Mouse (Mus musculus) hindbrain, embryonic 14.5 days (tissue): Measurements from ENCODE around the gene Tbck. TPM values are rescaled to one million over a fixed set of nuclear protein-coding genes. Genes with fewer than 3 reads are reported as not detected.

Source experiments
- ATAC-seq: fragments of 200-750 bp; cut with Nextera tagmentation; 2 replicates; pipeline ENCODE4 v1.8.0; 2017; ENCODE audit warnings: moderate number of reproducible peaks, mild to moderate bottlenecking, moderate TSS enrichment, moderate library complexity; ENCODE audit not compliant: low FRiP score
- DNase-seq: peaks from one replicate; pipeline ENCODE4 v3.0.0-alpha.2; 2015; ENCODE audit warnings: low spot score
- H3K27ac ChIP-seq: fragments of 300-500 bp; sonication (generic); 2 replicates; pipeline ENCODE4 v1.5.1; 2014; ENCODE audit warnings: mild to moderate bottlenecking, moderate library complexity
- H3K27me3 ChIP-seq: fragments of 300-500 bp; sonication (generic); 2 replicates; pipeline ENCODE4 v1.6.1; 2014; ENCODE audit warnings: mild to moderate bottlenecking, low read length, mixed read lengths; ENCODE audit not compliant: control insufficient read depth, insufficient read depth
- H3K36me3 ChIP-seq: fragments of 300-500 bp; sonication (generic); replicated peaks from 2 replicates; pipeline ENCODE4 v1.6.1; 2014; ENCODE audit not compliant: control insufficient read depth, insufficient read depth
- H3K4me1 ChIP-seq: fragments of 300-500 bp; sonication (generic); replicated peaks from 2 replicates; pipeline ENCODE4 v1.6.1; 2014; ENCODE audit warnings: antibody characterized with exemption, low read length, mixed read lengths; ENCODE audit not compliant: control insufficient read depth, insufficient read depth
- H3K4me2 ChIP-seq: fragments of 300-500 bp; sonication (generic); replicated peaks from 2 replicates; pipeline ENCODE4 v1.6.1; 2014; ENCODE audit warnings: mild to moderate bottlenecking, moderate library complexity
- H3K4me3 ChIP-seq: fragments of 300-500 bp; sonication (generic); replicated peaks from 2 replicates; pipeline ENCODE4 v1.5.1; 2014; ENCODE audit warnings: mild to moderate bottlenecking, low read length
- H3K9ac ChIP-seq: fragments of 300-500 bp; sonication (generic); 2 replicates; pipeline ENCODE4 v1.6.1; 2014
- H3K9me3 ChIP-seq: fragments of 300-500 bp; sonication (generic); 2 replicates; pipeline ENCODE4 v1.6.1; 2016; ENCODE audit warnings: low read length; ENCODE audit not compliant: control insufficient read depth
- WGBS: fragments of 180-500 bp; shearing (Covaris S2); extraction: QIAGEN DNeasy Blood & Tissue Kit; methylation state at CpG from one replicate; pipeline ENCODE4 v1.1.7; 2014; 5-methylcytosine and 5-hydroxymethylcytosine counted together
- polyA plus RNA-seq: library from polyadenylated mRNA; unstranded; fragments of >200 nt; fragmentation: Nextera tagmentation; extraction: Ambion mirVana; gene quantifications from 2 replicates; pipeline ENCODE4 v1.2.1, GENCODE M21; 2014

Tbck gene
- polyA plus RNA-seq, 1 experiment from 2014 or later = 30.8 TPM

- Histone ChIP-seq H3K4me3 (no peak overlapping the region), H3K27me3 (no peaks in the 10 kb centered on the region), H3K36me3 (peaks cover 31% of the 10 kb centered on the region), H3K4me1 (peaks cover 1% of the 10 kb centered on the region), H3K4me2 (no peak overlapping the region), H3K9ac (no peak overlapping the region), H3K9me3 (no peaks in the 10 kb centered on the region), H3K27ac (no peak overlapping the region)
- DNase-seq (no peak), ATAC-seq (no peak)
- 92% methylated on average over 2 of the region's 2 CpGs for WGBS
Measured at GRCm38 (mm10) chr3:132677494-132677893, 6.5 kb upstream of the Tbck start.

- Histone ChIP-seq H3K27me3 (no peaks in the 10 kb centered on the region), H3K36me3 (peaks cover 19% of the 10 kb centered on the region), H3K4me1 (peaks cover 19% of the 10 kb centered on the region), H3K4me3 (peak within 1 kb of the TSS; percentile 76), H3K9me3 (no peaks in the 10 kb centered on the region), H3K4me2 (peak within 1 kb of the TSS; percentile 88), H3K27ac (peak within 1 kb of the TSS; percentile 86), H3K9ac (peak within 1 kb of the TSS; percentile 79)
- ATAC-seq = no peak; the same call in 1 of the 2 replicates
- 2% methylated on average over 27 of the region's 27 CpGs for WGBS
- DNase-seq = no peak
Measured at GRCm38 (mm10) chr3:132684231-132684928, 436 bp downstream of the Tbck start, which contains the start of gene Aimp1. Gene Aimp1 (minus strand): TSS chr3:132684370.

GRCm38 (mm10) chr3:132701368-132701767 lies 17.4 kb downstream of the Tbck start:
- Histone ChIP-seq H3K4me3 (no peak overlapping the region), H3K27me3 (no peaks in the 10 kb centered on the region), H3K4me2 (no peak overlapping the region), H3K4me1 (no peaks in the 10 kb centered on the region), H3K9me3 (no peaks in the 10 kb centered on the region), H3K36me3 (peaks cover 7% of the 10 kb centered on the region; the same call in 1 of the 2 replicates), H3K27ac (no peak overlapping the region), H3K9ac (no peak overlapping the region)
- 77% methylated on average over 3 of the region's 3 CpGs for WGBS
- DNase-seq (peak; percentile 79), ATAC-seq (0 out of 2 replicates have a peak, but pooled peaks have one; percentile 59)

GRCm38 (mm10) chr3:132704216-132704615 lies 20.3 kb downstream of the Tbck start:
- H3K4me2 ChIP-seq = no peak overlapping the region
- ATAC-seq (no peak), DNase-seq (no peak)
- H3K9ac ChIP-seq = no peak overlapping the region
- no peaks in the 10 kb centered on the region for H3K4me1 ChIP-seq
- no peak overlapping the region for H3K4me3 ChIP-seq
- H3K27me3 ChIP-seq = no peaks in the 10 kb centered on the region
- H3K36me3 ChIP-seq = peaks cover 13% of the 10 kb centered on the region
- 93% methylated on average over 3 of the region's 3 CpGs for WGBS
- no peaks in the 10 kb centered on the region for H3K9me3 ChIP-seq
- no peak overlapping the region for H3K27ac ChIP-seq

- Histone ChIP-seq H3K27me3 (no peaks in the 10 kb centered on the region), H3K4me1 (no peaks in the 10 kb centered on the region), H3K9me3 (no peaks in the 10 kb centered on the region), H3K9ac (no peak overlapping the region), H3K4me2 (no peak overlapping the region), H3K27ac (no peak overlapping the region), H3K4me3 (no peak overlapping the region), H3K36me3 (peaks cover 13% of the 10 kb centered on the region; the same call in 1 of the 2 replicates)
- WGBS = 84% methylated on average over 4 of the region's 4 CpGs
- DNase-seq = no peak
- ATAC-seq = no peak
Measured at GRCm38 (mm10) chr3:132706977-132707376, 23.0 kb downstream of the Tbck start.

DNA sequence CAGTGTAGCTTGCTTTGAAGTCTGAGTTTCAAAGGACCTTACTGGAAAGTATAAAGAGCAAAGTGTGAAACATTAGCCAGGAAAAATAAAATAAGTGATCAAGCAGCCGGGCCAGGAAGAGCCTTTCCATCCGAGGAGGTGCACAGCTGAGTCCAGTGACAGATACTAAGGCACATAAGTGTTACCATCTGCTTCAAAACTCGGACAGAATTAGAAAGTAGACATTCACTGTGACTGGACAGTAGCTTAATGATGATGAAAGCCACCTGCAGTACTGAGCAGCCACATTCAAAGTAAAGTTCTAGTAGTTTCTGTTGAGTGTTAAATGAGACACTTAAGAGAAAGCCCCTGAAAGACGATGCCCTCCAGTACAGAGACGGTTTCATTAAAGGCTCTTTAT lies 30.0 kb downstream of the Tbck start:
- Histone ChIP-seq H3K9ac (no peak overlapping the region), H3K9me3 (no peaks in the 10 kb centered on the region), H3K4me2 (no peak overlapping the region), H3K27ac (no peak overlapping the region), H3K4me3 (no peak overlapping the region), H3K36me3 (no peaks in the 10 kb centered on the region; the same call in none of the 2 replicates), H3K27me3 (no peaks in the 10 kb centered on the region), H3K4me1 (no peaks in the 10 kb centered on the region)
- WGBS = 90% methylated on average over 5 of the region's 5 CpGs
- DNase-seq = no peak
- ATAC-seq = no peak

- no peak overlapping the region for H3K4me2 ChIP-seq
- H3K27me3 ChIP-seq = no peaks in the 10 kb centered on the region
- H3K4me1 ChIP-seq = no peaks in the 10 kb centered on the region
- no peak overlapping the region for H3K27ac ChIP-seq
- no peak for ATAC-seq
- DNase-seq = no peak
- no peak overlapping the region for H3K9ac ChIP-seq
- peaks cover 11% of the 10 kb centered on the region for H3K36me3 ChIP-seq
- WGBS = 97% methylated on average over 4 of the region's 4 CpGs
- H3K4me3 ChIP-seq = no peak overlapping the region
- H3K9me3 ChIP-seq = no peaks in the 10 kb centered on the region
Measured at GRCm38 (mm10) chr3:132717316-132717715, 33.4 kb downstream of the Tbck start.

DNA sequence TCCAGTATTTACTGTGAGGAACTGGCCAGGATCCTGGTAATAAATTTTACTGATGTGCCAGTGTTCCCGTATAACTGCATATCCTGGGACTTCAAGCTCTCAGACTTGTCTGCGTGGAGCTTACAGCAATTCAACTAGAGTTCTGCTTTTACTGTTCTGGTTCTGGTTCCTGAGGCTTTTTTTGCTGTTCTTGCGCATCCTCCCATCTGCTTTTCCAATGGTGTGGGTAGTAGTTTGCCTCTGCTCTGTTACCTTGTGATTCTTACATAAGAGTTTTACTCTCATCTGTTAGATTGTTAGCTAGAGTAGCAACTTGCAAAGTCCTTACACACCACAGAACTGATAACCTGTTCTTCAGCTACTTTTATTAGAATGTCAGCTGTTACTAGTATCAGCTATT lies 40.4 kb downstream of the Tbck start:
- WGBS = 93% methylated on average over 3 of the region's 3 CpGs
- no peak for DNase-seq
- no peak for ATAC-seq
- Histone ChIP-seq H3K4me1 (no peaks in the 10 kb centered on the region), H3K36me3 (peaks cover 52% of the 10 kb centered on the region), H3K9ac (no peak overlapping the region), H3K27me3 (no peaks in the 10 kb centered on the region), H3K4me2 (no peak overlapping the region), H3K27ac (no peak overlapping the region), H3K9me3 (no peaks in the 10 kb centered on the region), H3K4me3 (no peak overlapping the region)

GRCm38 (mm10) chr3:132744287-132745146 lies 60.6 kb downstream of the Tbck start:
- 53% methylated on average over 10 of the region's 10 CpGs for WGBS
- Histone ChIP-seq H3K27me3 (no peaks in the 10 kb centered on the region), H3K36me3 (no peaks in the 10 kb centered on the region), H3K4me3 (no peak overlapping the region), H3K4me1 (0 out of 2 replicates have a peak, but pooled peaks cover 3% of the 10 kb centered on the region), H3K9me3 (no peaks in the 10 kb centered on the region), H3K9ac (no peak overlapping the region), H3K27ac (no peak overlapping the region), H3K4me2 (no peak overlapping the region)
- ATAC-seq (peak; percentile 71), DNase-seq (no peak)
